Mouse (Mus musculus) urinary bladder, postnatal 25 days (tissue): Measurements from ENCODE around the gene Eef1akmt1.

ENCODE experiments used
- DNase-seq: peaks from one replicate; pipeline ENCODE4 v3.0.0; 2022; ENCODE audit warnings: low spot score

The Eef1akmt1 gene

DNA sequence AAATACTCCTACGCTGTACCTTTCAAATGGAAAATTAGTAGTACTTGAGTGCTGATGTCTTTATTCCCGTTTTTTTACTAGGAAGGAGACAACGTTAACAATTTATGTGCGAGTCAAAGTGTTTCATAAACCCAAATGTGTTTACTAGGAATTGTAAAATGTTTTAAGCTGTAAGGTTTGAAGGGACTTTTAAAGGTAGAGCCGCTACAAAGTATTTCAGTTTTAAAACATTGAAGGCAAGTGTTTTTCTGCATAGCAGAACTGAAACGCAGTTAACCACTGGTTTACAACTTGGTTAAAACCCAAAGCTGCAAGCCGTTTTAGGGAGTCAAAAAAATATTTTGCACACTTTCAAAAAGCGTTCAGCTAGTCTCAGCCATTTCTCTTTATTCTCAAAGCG lies 47.6 kb downstream of the Eef1akmt1 start:
- no peak for DNase-seq

DNA sequence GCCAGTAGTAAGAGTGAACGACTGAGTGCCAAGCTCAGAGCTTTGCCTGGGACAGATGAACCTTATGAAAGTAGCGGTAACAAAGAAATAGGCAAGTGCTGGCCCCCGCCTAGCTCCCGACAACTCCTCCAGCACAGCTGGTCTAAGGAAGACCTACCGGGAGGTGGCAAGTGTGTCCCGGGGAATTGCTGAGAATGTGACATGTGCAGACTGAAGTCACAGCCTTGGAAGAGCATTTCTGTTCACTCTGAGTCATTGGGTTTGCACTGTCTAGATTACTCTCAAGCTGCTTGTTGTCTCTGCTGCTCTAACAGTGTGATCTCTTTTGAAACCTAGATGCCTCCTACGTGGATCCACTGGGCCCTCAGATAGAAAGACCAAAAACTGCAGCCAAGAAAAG lies 54.4 kb downstream of the Eef1akmt1 start:
- no peak for DNase-seq

DNA sequence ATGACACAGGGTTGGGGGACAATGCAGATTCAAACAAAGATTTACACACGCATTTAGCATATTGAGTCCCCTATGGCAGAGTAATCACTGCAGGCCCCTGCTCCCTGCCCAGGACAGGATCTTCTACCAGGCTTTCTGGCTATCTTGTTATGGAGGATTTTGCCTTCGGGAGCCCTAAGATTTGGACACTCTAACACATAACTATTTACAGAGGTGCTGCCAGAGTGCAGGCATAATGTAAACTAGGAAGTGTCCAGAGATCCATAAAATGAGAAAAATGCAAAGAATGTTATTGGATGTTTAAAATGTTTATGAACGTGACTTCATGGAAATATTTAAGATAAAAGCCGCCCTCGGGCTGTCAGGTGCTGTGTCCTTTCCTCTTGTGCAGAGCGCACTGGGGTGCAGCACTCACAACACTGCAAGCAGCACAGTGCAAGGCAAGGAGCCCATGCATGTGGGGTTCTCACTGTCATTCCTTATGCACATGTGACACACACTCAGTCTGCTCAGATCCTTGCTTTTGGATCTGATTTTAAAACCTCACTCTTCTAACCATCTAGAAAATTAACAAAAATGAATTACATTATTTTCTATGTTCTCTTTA lies 56.2 kb downstream of the Eef1akmt1 start:
- no peak for DNase-seq

DNA sequence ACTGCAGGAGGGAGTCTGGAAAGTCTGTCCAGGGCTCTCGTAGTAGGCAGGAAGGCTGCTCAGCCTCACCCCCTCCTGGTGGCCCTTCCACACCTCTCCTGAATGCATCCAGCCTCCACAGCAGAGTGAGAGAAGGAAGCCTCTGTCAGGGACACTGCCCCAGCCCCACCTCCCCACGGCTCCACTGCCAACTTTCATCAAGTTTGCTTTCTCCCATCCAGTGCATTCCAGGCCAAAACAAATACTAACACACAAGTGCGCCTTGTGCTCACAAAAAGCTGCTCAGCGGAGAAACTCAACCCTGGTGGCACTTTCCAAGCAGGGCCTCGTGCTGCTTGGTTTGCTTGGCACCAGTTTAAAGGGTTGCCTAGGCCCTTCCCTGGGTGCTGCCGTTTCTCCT lies 61.9 kb downstream of the Eef1akmt1 start:
- no peak for DNase-seq

DNA sequence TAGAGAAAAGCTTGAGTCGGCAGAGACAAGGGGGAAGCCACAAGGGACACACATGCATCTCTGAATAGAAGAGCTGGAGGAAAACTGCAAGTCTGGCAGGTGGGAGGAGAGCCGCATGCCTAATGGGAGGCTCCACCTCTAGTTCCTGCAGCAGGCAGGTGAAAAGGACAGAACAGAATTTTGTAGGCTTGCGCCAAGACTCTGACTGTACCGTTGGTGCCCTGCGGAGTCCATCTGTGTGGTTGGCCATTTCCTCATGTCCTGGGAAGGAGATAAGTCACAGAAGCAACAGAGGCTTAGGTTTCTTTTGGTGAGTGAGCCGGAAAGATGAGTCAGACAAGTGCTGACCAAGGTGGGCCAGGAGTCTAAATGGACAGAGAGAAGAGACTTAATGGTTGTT lies 67.7 kb downstream of the Eef1akmt1 start:
- no peak for DNase-seq
